Mouse (Mus musculus) liver, embryonic 15.5 days (tissue): ENCODE results near the gene Itgb8. TPM values are rescaled to one million over a fixed set of nuclear protein-coding genes. Genes with fewer than 3 reads are reported as not detected.

ENCODE experiments used
- ATAC-seq: fragments of 200-750 bp; cut with Nextera tagmentation; 2 replicates; pipeline ENCODE4 v1.8.0; 2017; ENCODE audit warnings: moderate number of reproducible peaks, mild to moderate bottlenecking, moderate library complexity; ENCODE audit not compliant: insufficient read depth
- H3K27ac ChIP-seq: fragments of 300-500 bp; sonication (generic); replicated peaks from 2 replicates; pipeline ENCODE4 v1.5.1; 2015; ENCODE audit warnings: mild to moderate bottlenecking, inconsistent platforms
- H3K27me3 ChIP-seq: fragments of 300-500 bp; sonication (generic); 2 replicates; pipeline ENCODE4 v1.6.1; 2015; ENCODE audit warnings: mild to moderate bottlenecking, inconsistent platforms
- H3K36me3 ChIP-seq: fragments of 300-500 bp; sonication (generic); replicated peaks from 2 replicates; pipeline ENCODE4 v1.6.1; 2015; ENCODE audit warnings: moderate library complexity, mild to moderate bottlenecking, inconsistent platforms
- H3K4me1 ChIP-seq: fragments of 300-500 bp; sonication (generic); replicated peaks from 2 replicates; pipeline ENCODE4 v1.6.1; 2015; ENCODE audit warnings: inconsistent platforms
- H3K4me2 ChIP-seq: fragments of 300-500 bp; sonication (generic); 2 replicates; pipeline ENCODE4 v1.6.1; 2015; ENCODE audit warnings: moderate library complexity, mild to moderate bottlenecking, inconsistent platforms
- H3K4me3 ChIP-seq: fragments of 300-500 bp; sonication (generic); replicated peaks from 2 replicates; pipeline ENCODE4 v1.5.1; 2015; ENCODE audit warnings: mild to moderate bottlenecking, inconsistent platforms
- H3K9ac ChIP-seq: fragments of 300-500 bp; sonication (generic); 2 replicates; pipeline ENCODE4 v1.6.1; 2015; ENCODE audit warnings: moderate library complexity, mild to moderate bottlenecking, inconsistent platforms
- H3K9me3 ChIP-seq: fragments of 300-500 bp; sonication (generic); replicated peaks from 2 replicates; pipeline ENCODE4 v1.6.1; 2016; ENCODE audit warnings: inconsistent platforms
- WGBS: fragments of 180-500 bp; shearing (Covaris S2); methylation state at CpG from one replicate; pipeline ENCODE4 v1.1.7; 2015; ENCODE audit warnings: mixed read lengths; ENCODE audit not compliant: insufficient replicate concordance; 5-methylcytosine and 5-hydroxymethylcytosine counted together
- polyA plus RNA-seq: library from polyadenylated mRNA; unstranded; fragments of >200 nt; fragmentation: Nextera tagmentation; extraction: Ambion mirVana; gene quantifications from 2 replicates; pipeline ENCODE4 v1.2.1, GENCODE M21; 2015

Itgb8 gene
- polyA plus RNA-seq, 1 experiment from 2014 or later: 0.10 TPM

DNA sequence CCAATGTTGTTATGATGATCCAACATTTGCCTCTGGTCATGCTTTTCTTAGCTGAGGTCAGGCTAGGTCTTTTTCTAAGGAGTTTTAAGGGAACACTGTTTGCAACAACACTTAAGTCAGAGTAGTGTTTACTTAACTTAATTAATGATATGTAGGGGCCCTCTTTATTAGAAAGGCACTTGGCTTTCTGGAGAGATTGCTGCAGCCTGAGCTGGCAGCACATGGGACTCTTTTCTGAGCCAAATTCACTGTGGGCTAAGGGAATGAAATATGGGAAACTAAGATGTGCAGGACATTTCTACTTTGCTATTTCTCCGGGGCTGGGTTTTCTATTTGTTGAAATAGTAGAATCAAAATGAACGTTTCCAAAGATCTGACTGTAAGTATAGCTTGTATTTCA lies 73.5 kb downstream of the Itgb8 start:
- Histone ChIP-seq H3K27ac (no peak overlapping the region), H3K4me1 (no peaks in the 10 kb centered on the region), H3K4me3 (no peak overlapping the region), H3K27me3 (no peaks in the 10 kb centered on the region), H3K36me3 (no peaks in the 10 kb centered on the region), H3K4me2 (no peak overlapping the region), H3K9ac (no peak overlapping the region), H3K9me3 (no peaks in the 10 kb centered on the region)
- 50% methylated on average over 2 of the region's 2 CpGs for WGBS
- ATAC-seq: no peak

DNA sequence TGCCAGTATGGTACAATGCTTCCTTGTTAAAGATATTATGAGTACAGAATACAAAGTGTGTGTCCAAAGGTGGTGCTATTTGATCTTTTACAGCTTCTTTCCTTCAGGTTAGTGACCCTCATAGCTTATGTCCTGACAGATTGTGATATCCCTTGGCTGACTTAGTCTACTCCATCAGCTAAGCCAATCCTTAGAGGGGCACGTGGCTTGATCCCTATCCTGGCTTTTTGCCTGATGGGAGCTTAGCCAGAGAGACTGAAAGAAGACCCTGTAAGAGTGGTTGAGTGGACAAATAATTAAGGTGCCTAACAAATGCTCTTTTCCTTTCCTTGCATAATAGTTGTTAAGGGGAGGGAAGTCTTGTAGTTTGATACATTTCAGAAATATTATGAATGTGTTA lies 73.9 kb downstream of the Itgb8 start:
- Histone ChIP-seq H3K4me3 (no peak overlapping the region), H3K9ac (no peak overlapping the region), H3K9me3 (no peaks in the 10 kb centered on the region), H3K27me3 (no peaks in the 10 kb centered on the region), H3K36me3 (no peaks in the 10 kb centered on the region), H3K27ac (no peak overlapping the region), H3K4me1 (no peaks in the 10 kb centered on the region), H3K4me2 (no peak overlapping the region)
- ATAC-seq: no peak
- WGBS: 55% methylated on average over 1 of the region's 1 CpGs

DNA sequence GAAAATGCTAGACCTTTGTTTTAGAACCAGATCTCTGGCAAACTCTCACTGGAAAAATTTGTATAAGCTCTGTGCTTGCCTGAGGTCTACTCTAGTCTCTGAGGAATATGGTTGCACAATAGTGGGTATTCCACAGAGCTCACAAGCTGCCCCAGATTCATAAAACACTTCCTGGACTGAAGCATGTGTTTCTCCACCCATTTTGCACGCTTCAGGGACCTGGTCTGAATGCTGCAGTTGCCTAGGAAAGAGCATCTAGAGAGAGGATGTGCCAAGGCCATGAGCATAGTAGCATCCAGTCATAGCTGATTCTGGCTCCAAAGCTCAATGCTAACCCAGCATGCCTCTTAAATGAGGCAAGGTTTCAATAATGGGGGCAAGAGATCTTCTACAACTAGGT lies 74.4 kb downstream of the Itgb8 start:
- H3K9ac ChIP-seq: no peak overlapping the region
- WGBS: 16% methylated on average over 1 of the region's 1 CpGs
- no peaks in the 10 kb centered on the region for H3K9me3 ChIP-seq
- no peaks in the 10 kb centered on the region for H3K36me3 ChIP-seq
- no peak overlapping the region for H3K27ac ChIP-seq
- H3K4me2 ChIP-seq: no peak overlapping the region
- H3K4me3 ChIP-seq: no peak overlapping the region
- H3K27me3 ChIP-seq: no peaks in the 10 kb centered on the region
- ATAC-seq: no peak
- H3K4me1 ChIP-seq: no peaks in the 10 kb centered on the region

GRCm38 (mm10) chr12:119160786-119161185 lies 77.8 kb downstream of the Itgb8 start:
- H3K4me1 ChIP-seq: no peaks in the 10 kb centered on the region
- H3K9me3 ChIP-seq: no peaks in the 10 kb centered on the region
- no peak overlapping the region for H3K4me3 ChIP-seq
- no peaks in the 10 kb centered on the region for H3K36me3 ChIP-seq
- H3K9ac ChIP-seq: no peak overlapping the region
- no peak overlapping the region for H3K4me2 ChIP-seq
- H3K27me3 ChIP-seq: no peaks in the 10 kb centered on the region
- ATAC-seq: no peak
- H3K27ac ChIP-seq: no peak overlapping the region

GRCm38 (mm10) chr12:119159254-119159933 lies 79.2 kb downstream of the Itgb8 start:
- H3K27me3 ChIP-seq: no peaks in the 10 kb centered on the region
- ATAC-seq: no peak
- no peaks in the 10 kb centered on the region for H3K36me3 ChIP-seq
- no peak overlapping the region for H3K27ac ChIP-seq
- H3K9ac ChIP-seq: no peak overlapping the region
- 37% methylated on average over 4 of the region's 4 CpGs for WGBS
- H3K4me3 ChIP-seq: no peak overlapping the region
- H3K9me3 ChIP-seq: no peaks in the 10 kb centered on the region
- H3K4me1 ChIP-seq: no peaks in the 10 kb centered on the region
- no peak overlapping the region for H3K4me2 ChIP-seq

DNA sequence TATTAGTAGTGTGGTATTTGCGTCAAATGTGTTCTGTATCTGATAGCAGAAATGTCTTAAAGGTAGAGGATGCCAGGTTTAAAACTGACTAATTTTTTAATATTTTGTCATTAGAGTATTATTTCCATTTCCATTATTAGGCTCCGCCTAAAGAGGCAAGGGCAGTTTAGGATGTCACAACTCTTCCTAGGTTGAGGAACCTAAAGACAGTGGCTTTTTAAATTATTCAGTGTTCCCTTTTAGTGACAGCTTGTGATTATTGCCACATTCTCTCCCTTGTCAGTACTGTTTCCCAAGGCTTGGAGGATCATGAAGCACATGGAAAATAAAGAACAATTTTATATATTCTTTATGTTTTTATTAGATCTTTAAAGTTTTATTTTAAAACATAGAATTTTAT lies 80.9 kb downstream of the Itgb8 start:
- no peak overlapping the region for H3K4me3 ChIP-seq
- H3K36me3 ChIP-seq: no peaks in the 10 kb centered on the region
- 52% methylated on average over 2 of the region's 2 CpGs for WGBS
- no peaks in the 10 kb centered on the region for H3K27me3 ChIP-seq
- H3K4me1 ChIP-seq: no peaks in the 10 kb centered on the region
- no peak overlapping the region for H3K9ac ChIP-seq
- ATAC-seq: no peak
- H3K27ac ChIP-seq: no peak overlapping the region
- H3K9me3 ChIP-seq: no peaks in the 10 kb centered on the region
- no peak overlapping the region for H3K4me2 ChIP-seq

GRCm38 (mm10) chr12:119157068-119157467 lies 81.5 kb downstream of the Itgb8 start:
- Histone ChIP-seq H3K4me1 (no peaks in the 10 kb centered on the region), H3K27me3 (no peaks in the 10 kb centered on the region), H3K9ac (no peak overlapping the region), H3K27ac (no peak overlapping the region), H3K36me3 (no peaks in the 10 kb centered on the region), H3K4me3 (no peak overlapping the region), H3K4me2 (no peak overlapping the region), H3K9me3 (no peaks in the 10 kb centered on the region)
- ATAC-seq: no peak
- 32% methylated on average over 3 of the region's 3 CpGs for WGBS

GRCm38 (mm10) chr12:119155566-119155965 lies 83.0 kb downstream of the Itgb8 start:
- no peaks in the 10 kb centered on the region for H3K36me3 ChIP-seq
- H3K9ac ChIP-seq: no peak overlapping the region
- H3K4me3 ChIP-seq: no peak overlapping the region
- no peaks in the 10 kb centered on the region for H3K4me1 ChIP-seq
- no peaks in the 10 kb centered on the region for H3K27me3 ChIP-seq
- no peak overlapping the region for H3K4me2 ChIP-seq
- H3K27ac ChIP-seq: no peak overlapping the region
- ATAC-seq: no peak
- no peaks in the 10 kb centered on the region for H3K9me3 ChIP-seq
- WGBS: 55% methylated on average over 4 of the region's 4 CpGs

GRCm38 (mm10) chr12:119150956-119151355 lies 87.6 kb downstream of the Itgb8 start:
- 69% methylated on average over 2 of the region's 2 CpGs for WGBS
- no peak for ATAC-seq
- H3K4me3 ChIP-seq: no peak overlapping the region

GRCm38 (mm10) chr12:119147753-119148152 lies 90.8 kb downstream of the Itgb8 start:
- no peaks in the 10 kb centered on the region for H3K27me3 ChIP-seq
- H3K9me3 ChIP-seq: no peaks in the 10 kb centered on the region
- no peak for ATAC-seq
- H3K27ac ChIP-seq: no peak overlapping the region
- H3K4me3 ChIP-seq: no peak overlapping the region
- no peak overlapping the region for H3K9ac ChIP-seq
- H3K4me1 ChIP-seq: no peaks in the 10 kb centered on the region
- no peaks in the 10 kb centered on the region for H3K36me3 ChIP-seq
- 35% methylated on average over 3 of the region's 3 CpGs for WGBS
- no peak overlapping the region for H3K4me2 ChIP-seq

More at GRCm38 (mm10) chr12:119150956-119151355, 87.6 kb downstream of the Itgb8 start:
- H3K9me3 ChIP-seq: no peaks in the 10 kb centered on the region
- no peaks in the 10 kb centered on the region for H3K36me3 ChIP-seq
- H3K27ac ChIP-seq: no peak overlapping the region
- H3K9ac ChIP-seq: no peak overlapping the region
- H3K4me2 ChIP-seq: no peak overlapping the region
- H3K4me1 ChIP-seq: no peaks in the 10 kb centered on the region
- H3K27me3 ChIP-seq: no peaks in the 10 kb centered on the region

- Histone ChIP-seq H3K27ac (no peak overlapping the region), H3K9me3 (no peaks in the 10 kb centered on the region), H3K27me3 (no peaks in the 10 kb centered on the region), H3K4me2 (no peak overlapping the region), H3K4me3 (no peak overlapping the region), H3K4me1 (no peaks in the 10 kb centered on the region), H3K36me3 (no peaks in the 10 kb centered on the region), H3K9ac (no peak overlapping the region)
- WGBS: 58% methylated on average over 1 of the region's 1 CpGs
- ATAC-seq: no peak
These were observed 92.6 kb downstream of the Itgb8 start for GRCm38 (mm10) chr12:119146031-119146430.

- Histone ChIP-seq H3K9me3 (no peaks in the 10 kb centered on the region), H3K4me3 (no peak overlapping the region), H3K27me3 (no peaks in the 10 kb centered on the region), H3K27ac (no peak overlapping the region), H3K36me3 (no peaks in the 10 kb centered on the region), H3K9ac (no peak overlapping the region), H3K4me2 (no peak overlapping the region), H3K4me1 (no peaks in the 10 kb centered on the region)
- no peak for ATAC-seq
- 42% methylated on average over 1 of the region's 1 CpGs for WGBS
These were observed 100.7 kb downstream of the Itgb8 start for GRCm38 (mm10) chr12:119137946-119138345.
